Mouse (Mus musculus) spleen, adult 18-20 months (tissue): ENCODE data around the gene Gm10715.
"Not testable (repeated sequence)": the region's sequence is repeated elsewhere in the genome, so short reads cannot be mapped to it uniquely, and the experiment has no call there.

Source experiments
- DNase-seq, 2 experiments: peaks; one replicate each; pipeline ENCODE4 v3.0.0; 2022; ENCODE audit warnings: mixed read lengths in 2 of 2

Gene Gm10715

GRCm38 (mm10) chr9:3036577-3036976 is at the start of gene Gm10715:
TSS of gene Gm10715 (plus strand) at chr9:3036877.
- not testable (repeated sequence) for DNase-seq

- peak in 1 of 2 experiments; percentile 3 for DNase-seq
Measured at GRCm38 (mm10) chr9:3000445-3000972, 36.2 kb upstream of the Gm10715 start, which contains the start of gene Gm10722. TSS of gene Gm10722 (plus strand) at chr9:3000922.

GRCm38 (mm10) chr9:3001006-3001405 is 35.7 kb upstream of the Gm10715 start:
- DNase-seq = not testable (repeated sequence)

- peak; percentile 39 to 74 for DNase-seq
Measured at GRCm38 (mm10) chr9:3001948-3002659, 34.6 kb upstream of the Gm10715 start.

- DNase-seq = not testable (repeated sequence)
Measured at GRCm38 (mm10) chr9:3002794-3003396, 33.8 kb upstream of the Gm10715 start, which contains the start of gene Gm11168. TSS of gene Gm11168 (plus strand) at chr9:3003346.

GRCm38 (mm10) chr9:3006179-3006578 is 30.5 kb upstream of the Gm10715 start:
- DNase-seq = not testable (repeated sequence)

GRCm38 (mm10) chr9:3006636-3007035 is 30.0 kb upstream of the Gm10715 start:
- peak; percentile 24 to 72 for DNase-seq

GRCm38 (mm10) chr9:3007272-3007671 is 29.4 kb upstream of the Gm10715 start:
- DNase-seq = not testable (repeated sequence)

- not testable (repeated sequence) for DNase-seq
Measured at GRCm38 (mm10) chr9:3009331-3009730, 27.3 kb upstream of the Gm10715 start.

GRCm38 (mm10) chr9:3012054-3012621 is 24.5 kb upstream of the Gm10715 start:
- not testable (repeated sequence) for DNase-seq

GRCm38 (mm10) chr9:3012733-3013279 is 23.9 kb upstream of the Gm10715 start, which contains the start of gene Gm10721:
TSS of gene Gm10721 (plus strand) at chr9:3013140.
- DNase-seq = not testable (repeated sequence)

- not testable (repeated sequence) for DNase-seq
Measured at GRCm38 (mm10) chr9:3015354-3015753, 21.3 kb upstream of the Gm10715 start, which contains the start of gene Gm10720. TSS of gene Gm10720 (plus strand) at chr9:3015654.

- not testable (repeated sequence) for DNase-seq
Measured at GRCm38 (mm10) chr9:3015896-3016295, 20.8 kb upstream of the Gm10715 start.

GRCm38 (mm10) chr9:3017108-3017507 is 19.6 kb upstream of the Gm10715 start, which contains the start of gene Gm10719:
TSS of gene Gm10719 (plus strand) at chr9:3017408.
- not testable (repeated sequence) for DNase-seq

- peak; percentile 62 to 84 for DNase-seq
Measured at GRCm38 (mm10) chr9:3018944-3019343, 17.7 kb upstream of the Gm10715 start.

GRCm38 (mm10) chr9:3019835-3020727 is 16.6 kb upstream of the Gm10715 start:
- DNase-seq = peak; percentile 22 to 24

GRCm38 (mm10) chr9:3022316-3023008 is 14.2 kb upstream of the Gm10715 start:
- DNase-seq = peak in 1 of 2 experiments; percentile 29

GRCm38 (mm10) chr9:3023312-3023984 is 13.2 kb upstream of the Gm10715 start, which contains the start of gene Gm10718:
TSS of gene Gm10718 (plus strand) at chr9:3023547.
- DNase-seq = not testable (repeated sequence)

- DNase-seq = peak; percentile 39 to 62
Measured at GRCm38 (mm10) chr9:3023985-3024648, 12.6 kb upstream of the Gm10715 start.
